Mouse (Mus musculus) forebrain, embryonic 14.5 days (tissue): ENCODE measurements around the gene Slc9a1. TPM values are rescaled to one million over a fixed set of nuclear protein-coding genes. Genes with fewer than 3 reads are reported as not detected.

Experiments used
- ATAC-seq: fragments of 200-750 bp; cut with Nextera tagmentation; 2 replicates; pipeline ENCODE4 v1.8.0; 2017; ENCODE audit warnings: mild to moderate bottlenecking, moderate library complexity
- DNase-seq: peaks from one replicate; pipeline ENCODE4 v3.0.0-alpha.2; 2015; ENCODE audit warnings: low spot score
- H3K27ac ChIP-seq: fragments of 300-500 bp; sonication (generic); 2 replicates; pipeline ENCODE4 v1.5.1; 2014; ENCODE audit warnings: low read depth, mild to moderate bottlenecking, control low read depth, low read length, moderate library complexity
- H3K27me3 ChIP-seq: fragments of 300-500 bp; sonication (generic); replicated peaks from 2 replicates; pipeline ENCODE4 v1.6.1; 2014; ENCODE audit warnings: low read length, control low read depth, mixed read lengths; ENCODE audit not compliant: control insufficient read depth, insufficient read depth
- H3K36me3 ChIP-seq: fragments of 300-500 bp; sonication (generic); 2 replicates; pipeline ENCODE4 v1.6.1; 2014; ENCODE audit warnings: low read length, control low read depth; ENCODE audit not compliant: control insufficient read depth, insufficient read depth
- H3K4me1 ChIP-seq: fragments of 300-500 bp; sonication (generic); 2 replicates; pipeline ENCODE4 v1.6.1; 2014; ENCODE audit warnings: antibody characterized with exemption, low read length, control low read depth; ENCODE audit not compliant: control insufficient read depth, insufficient read depth
- H3K4me2 ChIP-seq: fragments of 300-500 bp; sonication (generic); 2 replicates; pipeline ENCODE4 v1.6.1; 2014; ENCODE audit warnings: mild to moderate bottlenecking, control low read depth, low read length
- H3K4me3 ChIP-seq: fragments of 300-500 bp; sonication (generic); 2 replicates; pipeline ENCODE4 v1.5.1; 2014; ENCODE audit warnings: low read depth, low read length, control low read depth
- H3K9ac ChIP-seq: fragments of 300-500 bp; sonication (generic); 2 replicates; pipeline ENCODE4 v1.6.1; 2014; ENCODE audit warnings: mild to moderate bottlenecking, low read length, control low read depth, moderate library complexity
- H3K9me3 ChIP-seq: fragments of 300-500 bp; sonication (generic); replicated peaks from 2 replicates; pipeline ENCODE4 v1.6.1; 2016; ENCODE audit warnings: low read length, control low read depth, mixed read lengths; ENCODE audit not compliant: control insufficient read depth
- WGBS: fragments of 180-500 bp; shearing (Covaris S2); extraction: QIAGEN DNeasy Blood & Tissue Kit; methylation state at CpG from one replicate; pipeline ENCODE4 v1.1.7; 2014; 5-methylcytosine and 5-hydroxymethylcytosine counted together
- polyA plus RNA-seq: library from polyadenylated mRNA; unstranded; fragments of >200 nt; fragmentation: Nextera tagmentation; extraction: Ambion mirVana; gene quantifications from 2 replicates; pipeline ENCODE4 v1.2.1, GENCODE M21; 2014

Gene Slc9a1
- polyA plus RNA-seq, 1 experiment from 2014 or later = 4.4 TPM

GRCm38 (mm10) chr4:133370298-133371274 is 1.1 kb downstream of the Slc9a1 start:
- WGBS = 70% methylated on average over 22 of the region's 22 CpGs
- Histone ChIP-seq H3K9me3 (no peaks in the 10 kb centered on the region), H3K36me3 (no peaks in the 10 kb centered on the region), H3K9ac (peak overlapping the region; percentile 96), H3K27me3 (no peaks in the 10 kb centered on the region), H3K4me2 (peak overlapping the region; percentile 65), H3K4me3 (peak overlapping the region; percentile 86), H3K4me1 (peaks cover 35% of the 10 kb centered on the region), H3K27ac (no peak overlapping the region)
- DNase-seq = no peak
- ATAC-seq = no peak

DNA sequence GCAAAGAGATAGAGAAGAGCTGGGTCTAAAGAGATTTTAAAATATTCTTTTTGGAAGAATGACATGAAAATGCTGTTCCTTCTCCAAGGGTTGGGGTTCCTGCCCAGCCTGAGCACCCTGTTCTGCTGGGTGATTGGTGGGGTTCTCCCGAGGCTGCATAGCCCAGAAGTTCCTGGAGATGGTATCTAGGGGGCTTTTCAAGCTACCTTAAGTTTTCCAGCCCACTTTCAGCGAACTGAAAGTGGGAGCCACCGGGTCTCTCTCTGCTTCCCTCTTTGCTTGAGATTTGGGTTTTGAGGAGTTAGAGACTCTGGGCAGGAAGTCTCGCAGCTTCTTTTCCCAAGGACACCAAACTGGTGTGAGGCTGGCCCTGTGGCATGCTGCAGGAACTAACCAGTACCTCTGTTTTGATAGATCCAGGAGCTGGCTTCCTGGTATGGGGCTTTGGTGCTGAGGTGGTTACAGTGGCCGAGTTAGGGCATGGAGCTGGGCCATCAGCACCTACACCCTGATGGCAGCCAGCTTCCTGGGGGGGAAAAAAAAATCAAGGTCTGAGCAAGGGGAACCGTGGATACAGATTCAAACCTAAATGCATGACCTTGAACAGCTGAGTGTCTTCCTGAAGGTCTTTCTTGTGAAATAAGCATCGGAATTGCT is 2.2 kb downstream of the Slc9a1 start:
- no peak for ATAC-seq
- 87% methylated on average over 7 of the region's 7 CpGs for WGBS
- peaks cover 35% of the 10 kb centered on the region for H3K4me1 ChIP-seq

DNA sequence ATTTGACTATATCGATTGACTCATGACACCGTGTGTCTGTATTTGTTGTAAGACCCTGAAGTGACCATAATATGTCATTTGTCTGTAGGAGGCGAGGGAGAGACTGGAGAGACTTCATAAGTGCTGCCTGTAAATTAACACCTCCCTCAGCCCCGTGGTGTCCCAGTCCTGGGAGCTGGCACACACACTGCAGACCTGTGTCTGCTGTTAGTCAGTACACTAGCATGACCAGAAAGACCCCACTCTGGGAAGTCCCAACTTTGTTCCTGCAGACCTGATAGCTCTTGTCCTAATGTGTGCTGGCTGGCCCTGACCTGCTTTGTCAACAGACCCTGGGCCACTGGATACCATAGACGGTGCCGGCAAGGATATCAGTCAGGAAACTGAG is 2.8 kb downstream of the Slc9a1 start:
- Histone ChIP-seq H3K4me1 (peaks cover 35% of the 10 kb centered on the region), H3K9me3 (no peaks in the 10 kb centered on the region), H3K27ac (no peak overlapping the region), H3K4me3 (no peak overlapping the region), H3K27me3 (no peaks in the 10 kb centered on the region), H3K36me3 (no peaks in the 10 kb centered on the region), H3K4me2 (peak overlapping the region; percentile 65), H3K9ac (no peak overlapping the region)
- 81% methylated on average over 6 of the region's 6 CpGs for WGBS
- DNase-seq = no peak
- no peak for ATAC-seq

More for the DNA sequence above, 2.2 kb downstream of the Slc9a1 start:
- peak overlapping the region; percentile 65 for H3K4me2 ChIP-seq
- no peaks in the 10 kb centered on the region for H3K9me3 ChIP-seq
- H3K9ac ChIP-seq = peak overlapping the region; percentile 96
- H3K27me3 ChIP-seq = no peaks in the 10 kb centered on the region
- no peak overlapping the region for H3K27ac ChIP-seq
- peak overlapping the region; percentile 16; the same call in 1 of the 2 replicates for H3K4me3 ChIP-seq
- H3K36me3 ChIP-seq = no peaks in the 10 kb centered on the region
- DNase-seq = no peak

DNA sequence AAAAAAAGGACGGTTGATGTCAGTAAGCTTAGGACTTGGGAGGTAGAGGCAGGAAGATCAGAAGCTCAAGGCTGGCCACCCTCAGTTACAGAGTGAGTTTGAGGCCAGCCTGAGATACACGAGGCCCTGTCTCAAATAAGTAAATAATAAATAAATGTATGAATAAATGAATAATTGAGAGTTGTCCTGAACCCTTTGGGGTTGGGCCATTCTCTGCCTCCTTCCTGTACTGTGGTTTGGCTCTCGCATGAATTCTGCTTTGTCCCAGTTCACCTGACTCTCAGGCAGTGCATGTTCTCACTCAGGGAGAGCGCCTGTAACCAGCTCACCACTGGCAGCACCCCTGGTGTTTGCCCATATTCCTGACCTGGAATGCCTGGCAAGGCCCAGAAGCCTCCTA is 4.5 kb downstream of the Slc9a1 start:
- Histone ChIP-seq H3K27me3 (no peaks in the 10 kb centered on the region), H3K27ac (no peak overlapping the region), H3K36me3 (no peaks in the 10 kb centered on the region), H3K4me1 (peaks cover 35% of the 10 kb centered on the region), H3K9me3 (no peaks in the 10 kb centered on the region), H3K4me3 (no peak overlapping the region), H3K9ac (no peak overlapping the region), H3K4me2 (no peak overlapping the region)
- ATAC-seq (no peak), DNase-seq (no peak)
- 80% methylated on average over 4 of the region's 4 CpGs for WGBS

GRCm38 (mm10) chr4:133375812-133376577 is 6.5 kb downstream of the Slc9a1 start:
- H3K4me1 ChIP-seq = peaks cover 26% of the 10 kb centered on the region
- no peaks in the 10 kb centered on the region for H3K36me3 ChIP-seq
- no peak overlapping the region for H3K4me2 ChIP-seq
- no peak for ATAC-seq
- H3K4me3 ChIP-seq = no peak overlapping the region
- no peak overlapping the region for H3K9ac ChIP-seq
- 46% methylated on average over 10 of the region's 10 CpGs for WGBS
- H3K27ac ChIP-seq = no peak overlapping the region
- DNase-seq = no peak
- no peaks in the 10 kb centered on the region for H3K27me3 ChIP-seq
- H3K9me3 ChIP-seq = no peaks in the 10 kb centered on the region

- Histone ChIP-seq H3K9me3 (no peaks in the 10 kb centered on the region), H3K4me1 (peaks cover 3% of the 10 kb centered on the region), H3K27me3 (no peaks in the 10 kb centered on the region), H3K4me3 (no peak overlapping the region), H3K9ac (peak overlapping the region; percentile 32; the same call in 1 of the 2 replicates), H3K36me3 (no peaks in the 10 kb centered on the region), H3K27ac (no peak overlapping the region), H3K4me2 (no peak overlapping the region)
- whole genome bisulfite sequencing = 12% methylated on average over 13 of the region's 13 CpGs
- ATAC-seq = no peak
- DNase-seq = peak; percentile 33
These were observed 8.9 kb downstream of the Slc9a1 start for GRCm38 (mm10) chr4:133378236-133379045.

DNA sequence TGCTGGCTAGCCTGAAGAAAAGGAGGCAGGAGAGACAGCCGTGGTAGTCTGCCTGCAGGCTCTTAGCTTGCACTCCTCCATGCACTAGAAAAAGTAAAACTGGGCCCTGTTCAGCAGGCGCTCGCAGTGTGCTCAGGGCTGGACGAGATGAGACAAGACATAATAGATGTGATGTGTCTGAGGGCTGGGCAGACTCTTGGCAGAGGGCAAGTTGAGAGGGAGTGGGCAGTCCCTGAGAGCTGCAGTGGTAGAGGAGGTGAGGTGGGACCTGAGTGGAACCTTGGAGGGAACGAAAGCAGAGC is 9.5 kb downstream of the Slc9a1 start:
- DNase-seq = no peak
- no peak overlapping the region for H3K4me3 ChIP-seq
- 29% methylated on average over 5 of the region's 5 CpGs for WGBS
- no peaks in the 10 kb centered on the region for H3K4me1 ChIP-seq
- H3K36me3 ChIP-seq = no peaks in the 10 kb centered on the region
- H3K27me3 ChIP-seq = no peaks in the 10 kb centered on the region
- no peak overlapping the region for H3K27ac ChIP-seq
- ATAC-seq = no peak
- no peak overlapping the region for H3K4me2 ChIP-seq
- peak overlapping the region; percentile 32; the same call in 1 of the 2 replicates for H3K9ac ChIP-seq
- no peaks in the 10 kb centered on the region for H3K9me3 ChIP-seq

GRCm38 (mm10) chr4:133379861-133380260 is 10.4 kb downstream of the Slc9a1 start:
- DNase-seq (no peak), ATAC-seq (no peak)
- Histone ChIP-seq H3K36me3 (no peaks in the 10 kb centered on the region), H3K4me2 (no peak overlapping the region), H3K9me3 (no peaks in the 10 kb centered on the region), H3K9ac (no peak overlapping the region), H3K27ac (no peak overlapping the region), H3K4me3 (no peak overlapping the region), H3K4me1 (no peaks in the 10 kb centered on the region), H3K27me3 (no peaks in the 10 kb centered on the region)
- 75% methylated on average over 3 of the region's 3 CpGs for WGBS
